Mouse (Mus musculus) bone marrow, adult 2 months (tissue): ENCODE data around the gene Kank1.

Experiments
- CTCF ChIP-seq: fragments of 200-500 bp; IDR thresholded peaks from 2 replicates; pipeline ENCODE4 v1.5.1; 2011; ENCODE audit warnings: low read length, control low read depth; ENCODE audit not compliant: control insufficient read depth, insufficient read depth
- POLR2A ChIP-seq: fragments of 200-500 bp; IDR thresholded peaks from 2 replicates; pipeline ENCODE4 v1.6.1; 2011; ENCODE audit warnings: low read depth, mild to moderate bottlenecking, control low read depth, low read length, borderline replicate concordance; ENCODE audit not compliant: control insufficient read depth

DNA sequence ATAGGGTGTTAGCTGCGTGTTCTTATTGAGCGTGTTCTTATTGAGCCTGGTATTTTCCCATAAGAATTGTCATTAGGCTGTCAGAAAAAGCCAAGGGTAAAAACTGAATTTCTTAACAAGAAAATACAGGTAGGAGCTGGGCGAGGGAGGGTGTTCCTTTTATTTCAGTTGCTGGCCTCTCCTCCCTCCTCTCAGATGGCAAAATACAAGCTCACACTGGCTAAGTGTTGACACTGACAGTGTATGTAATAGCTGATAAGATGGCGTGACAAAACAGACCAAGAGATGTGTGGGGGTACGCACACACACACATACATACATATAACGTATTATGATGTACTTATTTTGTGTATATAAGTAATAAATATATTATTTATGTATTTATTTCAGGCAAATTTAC is 145.7 kb downstream of the Kank1 start:
- TF ChIP-seq CTCF, result no peak
- TF ChIP-seq POLR2A, result no peak
